Mouse (Mus musculus) stomach, embryonic 14.5 days (tissue): ENCODE results near the gene Sncg. TPM values are rescaled to one million over a fixed set of nuclear protein-coding genes. Genes with fewer than 3 reads are reported as not detected.

Source experiments
- ATAC-seq: fragments of 200-750 bp; cut with Nextera tagmentation; 2 replicates; pipeline ENCODE4 v1.8.0; 2017; ENCODE audit warnings: low read depth, moderate TSS enrichment; ENCODE audit not compliant: insufficient number of reproducible peaks, insufficient read depth, low FRiP score
- H3K27ac ChIP-seq: fragments of 300-500 bp; sonication (generic); 2 replicates; pipeline ENCODE4 v1.5.1; 2014; ENCODE audit warnings: mild to moderate bottlenecking, low read length, moderate library complexity, mixed read lengths
- H3K27me3 ChIP-seq: fragments of 300-500 bp; sonication (generic); 2 replicates; pipeline ENCODE4 v1.6.1; 2014; ENCODE audit warnings: low read length, control low read depth, mixed read lengths; ENCODE audit not compliant: control insufficient read depth, insufficient read depth
- H3K36me3 ChIP-seq: fragments of 300-500 bp; sonication (generic); 2 replicates; pipeline ENCODE4 v1.6.1; 2014; ENCODE audit warnings: mild to moderate bottlenecking, control low read depth, low read length, moderate library complexity, mixed read lengths; ENCODE audit not compliant: control insufficient read depth, insufficient read depth
- H3K4me1 ChIP-seq: fragments of 300-500 bp; sonication (generic); 2 replicates; pipeline ENCODE4 v1.6.1; 2014; ENCODE audit warnings: low read length, control low read depth, mixed read lengths; ENCODE audit not compliant: control insufficient read depth, insufficient read depth
- H3K4me2 ChIP-seq: fragments of 300-500 bp; sonication (generic); replicated peaks from 2 replicates; pipeline ENCODE4 v1.6.1; 2014; ENCODE audit warnings: low read depth, low read length, control low read depth
- H3K4me3 ChIP-seq: fragments of 300-500 bp; sonication (generic); 2 replicates; pipeline ENCODE4 v1.5.1; 2014; ENCODE audit warnings: low read depth, low read length, control low read depth
- H3K9ac ChIP-seq: fragments of 300-500 bp; sonication (generic); replicated peaks from 2 replicates; pipeline ENCODE4 v1.6.1; 2014; ENCODE audit warnings: low read depth, mild to moderate bottlenecking, control low read depth, low read length, moderate library complexity, mixed read lengths
- H3K9me3 ChIP-seq: fragments of 300-500 bp; sonication (generic); 2 replicates; pipeline ENCODE4 v1.6.1; 2016; ENCODE audit warnings: low read depth, low read length, control low read depth; ENCODE audit not compliant: control insufficient read depth
- WGBS: fragments of 180-500 bp; shearing (Covaris S2); extraction: QIAGEN DNeasy Blood & Tissue Kit; methylation state at CpG from one replicate; pipeline ENCODE4 v1.1.7; 2014; 5-methylcytosine and 5-hydroxymethylcytosine counted together
- polyA plus RNA-seq: library from polyadenylated mRNA; unstranded; fragments of >200 nt; fragmentation: Nextera tagmentation; extraction: Ambion mirVana; gene quantifications from 2 replicates; pipeline ENCODE4 v1.2.1, GENCODE M21; 2014

The Sncg gene
- polyA plus RNA-seq, 1 experiment from 2014 or later: 40.1 TPM

- Histone ChIP-seq H3K4me2 (no peak overlapping the region), H3K9ac (no peak overlapping the region), H3K9me3 (no peaks in the 10 kb centered on the region), H3K27ac (no peak overlapping the region), H3K4me1 (peaks cover 16% of the 10 kb centered on the region; the same call in 1 of the 2 replicates), H3K36me3 (no peaks in the 10 kb centered on the region), H3K27me3 (no peaks in the 10 kb centered on the region), H3K4me3 (no peak overlapping the region; the same call in 1 of the 2 replicates)
- WGBS: 83% methylated on average over 5 of the region's 5 CpGs
- no peak for ATAC-seq
These were observed 1.4 kb upstream of the Sncg start for GRCm38 (mm10) chr14:34375941-34376340.

DNA sequence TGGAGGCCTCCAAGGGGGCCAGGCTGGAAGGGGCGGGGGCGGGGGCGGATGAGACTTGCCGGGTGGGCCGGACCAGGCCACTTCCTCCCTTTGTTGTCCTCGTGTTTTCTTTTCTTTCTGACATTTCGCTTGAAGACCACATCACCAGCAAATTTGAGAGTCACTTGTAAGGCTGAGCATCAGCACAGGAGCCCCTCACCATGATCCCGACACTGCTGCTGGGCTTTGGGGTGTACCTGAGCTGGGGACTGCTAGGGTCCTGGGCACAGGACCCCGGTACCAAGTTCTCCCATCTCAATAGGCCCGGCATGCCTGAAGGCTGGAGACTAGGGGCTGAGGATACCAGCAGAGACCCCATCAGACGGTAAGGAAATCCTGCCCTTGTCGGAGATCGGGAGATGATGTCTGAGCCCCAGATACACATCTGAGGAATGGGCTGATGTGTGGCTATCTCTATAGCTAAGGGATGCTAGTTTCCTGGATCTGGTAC lies 871 bp upstream of the Sncg start, which contains the start of gene Mmrn2:
Mmrn2 (plus strand) TSS at position 51 of the 490 bp plus-strand sequence.
- no peaks in the 10 kb centered on the region for H3K9me3 ChIP-seq
- no peak within 1 kb of the TSS; the same call in 1 of the 2 replicates for H3K4me2 ChIP-seq
- WGBS: 82% methylated on average over 13 of the region's 13 CpGs
- no peak within 1 kb of the TSS; the same call in 1 of the 2 replicates for H3K4me3 ChIP-seq
- peaks cover 16% of the 10 kb centered on the region; the same call in 1 of the 2 replicates for H3K4me1 ChIP-seq
- no peaks in the 10 kb centered on the region for H3K27me3 ChIP-seq
- no peak for ATAC-seq
- no peak within 1 kb of the TSS for H3K27ac ChIP-seq
- H3K9ac ChIP-seq: no peak within 1 kb of the TSS; the same call in 1 of the 2 replicates
- no peaks in the 10 kb centered on the region for H3K36me3 ChIP-seq

DNA sequence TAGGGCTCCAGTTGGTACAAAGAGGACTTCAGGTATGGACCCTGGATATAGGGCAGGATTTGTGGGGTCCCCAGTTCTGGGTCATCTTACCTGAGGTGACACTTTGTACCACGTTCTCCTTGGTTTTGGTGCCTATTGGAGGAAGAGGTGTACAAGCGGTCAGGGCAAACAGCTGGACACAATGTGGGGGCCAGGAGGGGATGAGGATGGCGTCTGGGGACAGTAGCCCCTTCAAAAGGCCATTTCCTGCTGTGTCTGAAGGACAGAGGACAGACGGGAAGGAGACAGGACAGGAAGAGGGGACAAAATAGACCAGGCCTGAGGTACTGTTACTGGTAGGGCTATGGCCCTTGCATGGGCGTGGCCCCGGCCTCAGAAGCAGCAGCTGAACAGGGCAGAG lies 1.0 kb downstream of the Sncg start:
- H3K4me2 ChIP-seq: no peak overlapping the region
- WGBS: 80% methylated on average over 6 of the region's 6 CpGs
- H3K4me1 ChIP-seq: peaks cover 11% of the 10 kb centered on the region; the same call in 1 of the 2 replicates
- H3K27ac ChIP-seq: no peak overlapping the region
- ATAC-seq: no peak
- H3K9ac ChIP-seq: no peak overlapping the region
- H3K36me3 ChIP-seq: no peaks in the 10 kb centered on the region
- no peaks in the 10 kb centered on the region for H3K27me3 ChIP-seq
- H3K4me3 ChIP-seq: no peak overlapping the region
- H3K9me3 ChIP-seq: no peaks in the 10 kb centered on the region

DNA sequence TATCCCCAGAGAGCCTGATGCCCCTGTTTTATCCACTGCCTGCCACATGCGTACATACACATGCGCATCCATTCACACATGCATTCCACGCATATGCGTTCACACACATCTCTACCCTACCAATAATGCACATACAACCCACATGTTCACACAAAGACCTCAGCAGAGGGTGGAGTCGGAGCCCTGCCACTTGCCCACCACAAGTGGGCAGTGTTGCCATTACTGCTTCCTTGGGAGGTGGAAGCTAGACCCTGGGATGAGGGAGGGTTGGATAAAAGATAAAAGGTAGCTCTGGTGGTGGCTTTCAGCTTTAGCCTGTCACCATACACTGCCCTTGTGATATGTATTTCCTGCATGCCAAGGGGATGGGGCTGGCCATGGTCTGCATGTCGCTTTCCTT lies 1.9 kb downstream of the Sncg start:
- Histone ChIP-seq H3K4me3 (no peak overlapping the region), H3K9me3 (no peaks in the 10 kb centered on the region), H3K36me3 (no peaks in the 10 kb centered on the region), H3K9ac (no peak overlapping the region), H3K4me2 (no peak overlapping the region), H3K27me3 (no peaks in the 10 kb centered on the region), H3K4me1 (peaks cover 11% of the 10 kb centered on the region; the same call in 1 of the 2 replicates), H3K27ac (no peak overlapping the region)
- 87% methylated on average over 6 of the region's 6 CpGs for WGBS
- ATAC-seq: no peak

DNA sequence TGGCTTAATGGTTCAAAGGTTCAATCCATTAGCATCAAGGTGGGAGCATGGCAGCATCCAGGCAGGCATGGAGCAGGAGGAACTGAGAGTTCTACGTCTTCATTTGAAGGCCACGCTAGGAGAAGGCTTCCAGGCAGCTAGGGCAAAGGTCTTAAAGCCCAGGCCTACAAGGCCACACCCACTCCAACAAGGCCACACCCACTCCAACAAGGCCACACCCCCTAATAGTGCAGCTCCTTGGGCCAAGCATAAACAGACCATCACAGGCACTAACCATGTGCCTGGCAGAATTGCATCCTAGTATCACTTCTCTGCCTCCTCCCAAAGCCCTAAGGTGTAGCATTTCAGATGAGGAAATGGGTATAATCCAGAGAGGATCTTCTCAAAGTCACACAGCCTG lies 2.8 kb downstream of the Sncg start:
- Histone ChIP-seq H3K4me3 (no peak overlapping the region), H3K9me3 (no peaks in the 10 kb centered on the region), H3K36me3 (no peaks in the 10 kb centered on the region), H3K9ac (no peak overlapping the region), H3K4me2 (no peak overlapping the region), H3K4me1 (peaks cover 11% of the 10 kb centered on the region; the same call in 1 of the 2 replicates), H3K27ac (no peak overlapping the region), H3K27me3 (no peaks in the 10 kb centered on the region)
- ATAC-seq: no peak
- WGBS: 75% methylated on average over 2 of the region's 2 CpGs

- H3K9me3 ChIP-seq: no peaks in the 10 kb centered on the region
- no peaks in the 10 kb centered on the region for H3K27me3 ChIP-seq
- no peak overlapping the region for H3K4me3 ChIP-seq
- no peak overlapping the region for H3K27ac ChIP-seq
- H3K36me3 ChIP-seq: no peaks in the 10 kb centered on the region
- WGBS: 87% methylated on average over 3 of the region's 3 CpGs
- no peak for ATAC-seq
- H3K4me2 ChIP-seq: no peak overlapping the region
- H3K4me1 ChIP-seq: peaks cover 11% of the 10 kb centered on the region; the same call in 1 of the 2 replicates
- no peak overlapping the region for H3K9ac ChIP-seq
These were observed 3.7 kb downstream of the Sncg start for GRCm38 (mm10) chr14:34370921-34371320.

DNA sequence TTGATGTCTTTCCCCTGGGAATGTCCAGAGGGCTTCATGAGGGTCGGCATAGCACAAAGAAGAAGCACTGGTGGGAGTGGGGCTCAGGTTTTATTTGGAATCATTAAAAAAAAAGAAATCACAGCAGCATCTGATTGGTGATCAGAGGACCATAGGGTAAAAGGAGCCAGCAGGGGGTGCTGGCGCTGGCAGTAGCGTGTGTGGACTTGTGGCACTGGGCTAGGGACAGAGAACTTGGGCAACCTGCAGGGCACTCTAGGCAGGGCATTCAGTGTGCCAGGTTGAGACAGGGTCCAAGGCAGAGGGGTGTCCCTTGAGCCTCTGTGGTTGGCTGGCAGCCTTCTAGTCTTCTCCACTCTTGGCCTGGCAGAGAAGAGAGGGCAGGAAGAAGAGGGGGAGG lies 4.4 kb downstream of the Sncg start:
- Histone ChIP-seq H3K4me1 (peaks cover 11% of the 10 kb centered on the region; the same call in 1 of the 2 replicates), H3K4me2 (no peak overlapping the region), H3K4me3 (no peak overlapping the region), H3K36me3 (no peaks in the 10 kb centered on the region), H3K9me3 (no peaks in the 10 kb centered on the region), H3K9ac (no peak overlapping the region), H3K27me3 (no peaks in the 10 kb centered on the region), H3K27ac (no peak overlapping the region)
- WGBS: 73% methylated on average over 3 of the region's 3 CpGs
- no peak for ATAC-seq

DNA sequence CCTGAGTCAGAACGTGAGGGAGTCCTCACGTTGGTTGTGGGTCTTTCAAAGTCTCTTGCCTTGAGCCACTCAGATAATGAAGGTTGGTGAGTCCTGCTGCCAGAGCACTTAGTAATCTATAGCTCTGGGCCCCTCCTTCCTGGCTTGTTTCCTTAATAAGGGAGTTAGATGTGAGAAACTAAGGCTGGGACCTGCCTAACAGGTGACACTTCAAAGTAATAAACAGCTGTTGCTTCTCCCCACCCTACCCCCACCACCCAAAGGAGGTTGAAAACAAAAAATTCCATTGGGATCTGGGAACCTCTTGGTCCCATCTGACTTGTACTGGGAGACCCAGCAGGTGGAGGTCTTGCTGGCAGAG lies 9.5 kb downstream of the Sncg start:
- Histone ChIP-seq H3K9me3 (no peaks in the 10 kb centered on the region), H3K4me2 (no peak overlapping the region), H3K36me3 (no peaks in the 10 kb centered on the region), H3K27ac (no peak overlapping the region), H3K27me3 (no peaks in the 10 kb centered on the region), H3K4me1 (no peaks in the 10 kb centered on the region), H3K9ac (no peak overlapping the region), H3K4me3 (no peak overlapping the region)
- no peak for ATAC-seq
- 89% methylated on average over 2 of the region's 2 CpGs for WGBS
